Mouse (Mus musculus) lung, adult 2 months (tissue): ENCODE measurements at regions not wholly inside any gene's neighbourhood (a gene's known extent, or its start where the extent isn't known, plus 50 kb on each side); places are given as distances from the start of the nearest gene placed in this dataset.

Experiments used
- CTCF ChIP-seq: fragments of 200-500 bp; IDR thresholded peaks from 2 replicates; pipeline ENCODE4 v1.5.1; 2011; ENCODE audit warnings: mild to moderate bottlenecking, low read length, control low read depth; ENCODE audit not compliant: insufficient read depth
- POLR2A ChIP-seq: fragments of 200-500 bp; IDR thresholded peaks from 2 replicates; pipeline ENCODE4 v1.6.1; 2011; ENCODE audit warnings: low read depth, mild to moderate bottlenecking, control low read depth, low read length, borderline replicate concordance; ENCODE audit errors: extremely low read depth

- TF ChIP-seq CTCF (no peak), POLR2A (no peak)
Observed at GRCm38 (mm10) chr7:113150789-113151188, 56.5 kb upstream of the Arntl start.
